Mouse (Mus musculus): ENCODE measurements at regions not wholly inside any gene's neighbourhood (a gene's known extent, or its start where the extent isn't known, plus 50 kb on each side); places are given as distances from the start of the nearest gene placed in this dataset.

- no peaks in the 10 kb centered on the region for H3K9me3 ChIP-seq
- H3K27me3 ChIP-seq (replicated peaks): no peaks in the 10 kb centered on the region
- no peak for ATAC-seq (replicated peaks)
- no peak overlapping the region for H3K27ac ChIP-seq
- no peak overlapping the region for H3K9ac ChIP-seq
- H3K4me3 ChIP-seq: no peak overlapping the region
- no peak overlapping the region for H3K4me2 ChIP-seq
- no peaks in the 10 kb centered on the region for H3K36me3 ChIP-seq (replicated peaks)
- WGBS: 88% methylated on average over 1 of the region's 1 CpGs
- H3K4me1 ChIP-seq: no peaks in the 10 kb centered on the region
These were observed 741.9 kb upstream of the Jmjd1c start for GRCm38 (mm10) chr10:66354072-66354471.

GRCm38 (mm10) chr10:66354986-66355385 lies 740.9 kb upstream of the Jmjd1c start:
- WGBS: 71% methylated on average over 2 of the region's 2 CpGs
- Histone ChIP-seq H3K27me3 (replicated peaks) (no peaks in the 10 kb centered on the region), H3K27ac (no peak overlapping the region), H3K36me3 (replicated peaks) (no peaks in the 10 kb centered on the region), H3K4me2 (no peak overlapping the region), H3K4me1 (no peaks in the 10 kb centered on the region), H3K4me3 (no peak overlapping the region), H3K9me3 (no peaks in the 10 kb centered on the region), H3K9ac (no peak overlapping the region)
- ATAC-seq (replicated peaks): no peak

- H3K4me2 ChIP-seq: no peak overlapping the region
- no peaks in the 10 kb centered on the region for H3K36me3 ChIP-seq (replicated peaks)
- ATAC-seq (replicated peaks): no peak
- no peak overlapping the region for H3K4me3 ChIP-seq
- H3K9me3 ChIP-seq: no peaks in the 10 kb centered on the region
- H3K9ac ChIP-seq: no peak overlapping the region
- H3K27ac ChIP-seq: no peak overlapping the region
- H3K27me3 ChIP-seq (replicated peaks): no peaks in the 10 kb centered on the region
- no peaks in the 10 kb centered on the region for H3K4me1 ChIP-seq
- WGBS: 75% methylated on average over 9 of the region's 9 CpGs
These were observed 738.2 kb upstream of the Jmjd1c start for GRCm38 (mm10) chr10:66357736-66358135.

- no peaks in the 10 kb centered on the region for H3K9me3 ChIP-seq
- H3K4me2 ChIP-seq: no peak overlapping the region
- no peaks in the 10 kb centered on the region for H3K36me3 ChIP-seq (replicated peaks)
- no peaks in the 10 kb centered on the region for H3K27me3 ChIP-seq (replicated peaks)
- H3K9ac ChIP-seq: no peak overlapping the region
- H3K27ac ChIP-seq: no peak overlapping the region
- H3K4me3 ChIP-seq: no peak overlapping the region
- WGBS: 62% methylated on average over 3 of the region's 3 CpGs
- no peak for ATAC-seq (replicated peaks)
- no peaks in the 10 kb centered on the region for H3K4me1 ChIP-seq
These were observed 725.8 kb upstream of the Jmjd1c start for GRCm38 (mm10) chr10:66370096-66370495.

GRCm38 (mm10) chr10:66371756-66372155 lies 724.2 kb upstream of the Jmjd1c start:
- Histone ChIP-seq H3K36me3 (replicated peaks) (no peaks in the 10 kb centered on the region), H3K4me3 (no peak overlapping the region), H3K9ac (no peak overlapping the region), H3K27me3 (replicated peaks) (no peaks in the 10 kb centered on the region), H3K9me3 (no peaks in the 10 kb centered on the region), H3K27ac (no peak overlapping the region), H3K4me2 (no peak overlapping the region), H3K4me1 (no peaks in the 10 kb centered on the region)
- no peak for ATAC-seq (replicated peaks)
- WGBS: 83% methylated on average over 2 of the region's 2 CpGs

Data from midbrain, embryonic 15.5 days (tissue).